Mouse (Mus musculus): Measurements from ENCODE around the gene Prkn. TPM values are rescaled to one million over a fixed set of nuclear protein-coding genes. Genes with fewer than 3 reads are reported as not detected.

Gene Prkn
- total RNA-seq, 2 experiments from 2014 or later = 16.9 to 17.7 TPM

DNA sequence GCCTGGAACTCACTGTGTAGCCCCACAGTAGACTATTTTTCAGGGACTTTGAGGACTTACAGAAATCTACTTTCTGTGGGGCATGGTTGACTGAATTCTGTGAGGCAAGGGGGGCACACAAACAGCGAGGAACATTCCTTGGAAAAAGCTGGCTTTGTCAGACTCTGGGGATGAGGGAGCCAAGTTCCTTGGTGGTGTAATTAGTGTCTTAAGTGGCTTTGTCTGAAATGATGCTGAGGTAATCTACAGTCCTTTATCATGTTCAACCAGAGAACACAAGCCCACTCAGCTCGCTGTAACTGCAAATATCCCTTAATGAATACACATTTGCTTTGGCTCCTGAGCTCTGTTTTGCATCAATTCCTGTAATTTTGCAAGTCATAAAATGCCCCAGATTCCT is 888.1 kb downstream of the Prkn start:
- no peak for DNase-seq (ENCODE audit: low spot score in 2 of 2)

DNA sequence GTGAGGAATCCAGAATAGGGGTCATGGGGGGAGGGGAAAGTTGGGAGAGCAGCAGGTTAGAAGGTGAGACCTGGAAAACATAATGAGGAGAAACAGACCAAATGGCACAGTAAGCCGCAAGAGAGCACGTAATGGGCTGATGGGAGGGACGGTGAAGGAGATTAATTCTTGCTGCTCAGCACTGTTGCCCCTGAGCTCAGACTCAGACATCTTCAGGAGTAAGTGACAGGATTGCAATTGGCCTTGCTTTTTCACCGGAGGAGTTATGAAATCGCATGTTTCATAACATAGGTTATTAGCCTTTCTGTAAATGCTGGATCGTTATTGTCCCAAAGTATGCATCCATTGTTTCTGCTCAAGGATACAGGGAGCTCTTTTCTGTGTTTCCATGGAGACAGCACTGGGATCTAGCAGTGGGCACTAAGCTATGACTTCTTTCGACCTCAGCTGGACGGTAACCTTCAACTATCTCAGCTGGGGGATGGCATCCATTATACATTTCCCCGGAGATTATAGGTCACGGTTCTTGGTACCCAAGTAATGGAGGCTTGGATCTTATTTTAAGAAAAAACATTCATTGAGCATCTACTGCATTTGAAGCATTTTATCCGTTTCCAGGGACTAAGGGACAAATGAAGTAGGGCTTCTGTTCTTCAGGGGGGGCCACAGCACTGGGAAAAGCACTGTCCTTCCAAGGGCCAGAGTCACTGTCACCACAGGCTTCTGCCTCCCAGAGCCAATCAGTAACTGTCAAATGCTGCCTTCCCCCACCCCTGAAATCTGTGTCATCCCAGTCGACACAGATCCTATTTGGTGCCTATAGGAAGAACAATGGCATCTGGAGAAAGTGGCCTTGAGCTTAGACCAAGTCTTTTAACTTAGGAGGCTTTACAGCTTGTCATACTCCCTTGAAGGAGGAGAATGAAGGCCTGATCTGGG is 890.7 kb downstream of the Prkn start:
- DNase-seq (ENCODE audit: low spot score in 2 of 2) = no peak

DNA sequence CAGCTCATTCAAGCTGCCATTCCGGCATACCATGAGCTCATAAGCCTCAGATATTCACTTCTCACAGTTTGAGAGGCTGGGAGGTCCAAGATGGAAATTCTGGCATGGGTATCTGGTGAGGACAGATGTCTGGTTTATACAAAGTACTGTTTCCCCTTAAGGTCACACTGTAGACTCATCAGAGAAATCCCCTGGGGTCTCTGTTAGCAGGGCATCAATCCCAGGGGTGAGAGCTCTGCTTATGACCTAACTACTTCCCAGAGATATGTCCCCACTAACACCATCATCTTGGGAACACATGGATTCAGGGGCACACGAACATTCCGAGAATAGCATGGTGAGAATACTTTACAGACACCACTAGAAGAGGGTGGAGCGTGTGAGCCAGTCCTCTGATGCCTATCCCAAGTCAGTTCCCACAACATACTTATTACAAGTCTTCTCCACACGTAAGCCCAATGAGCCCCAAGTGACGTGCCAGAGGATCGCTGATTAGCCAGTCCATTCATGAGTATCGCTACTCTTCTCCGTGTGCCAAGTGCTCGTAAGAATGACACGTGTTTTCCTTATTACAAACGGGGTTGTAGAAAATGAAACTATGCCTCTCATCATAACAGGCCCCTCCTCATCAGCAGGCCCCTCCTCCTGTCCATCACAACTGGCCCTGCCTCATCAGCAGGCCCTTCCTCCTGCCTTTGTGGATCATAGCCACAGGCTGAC is 895.1 kb downstream of the Prkn start:
- DNase-seq (ENCODE audit: low spot score in 2 of 2) = no peak

DNA sequence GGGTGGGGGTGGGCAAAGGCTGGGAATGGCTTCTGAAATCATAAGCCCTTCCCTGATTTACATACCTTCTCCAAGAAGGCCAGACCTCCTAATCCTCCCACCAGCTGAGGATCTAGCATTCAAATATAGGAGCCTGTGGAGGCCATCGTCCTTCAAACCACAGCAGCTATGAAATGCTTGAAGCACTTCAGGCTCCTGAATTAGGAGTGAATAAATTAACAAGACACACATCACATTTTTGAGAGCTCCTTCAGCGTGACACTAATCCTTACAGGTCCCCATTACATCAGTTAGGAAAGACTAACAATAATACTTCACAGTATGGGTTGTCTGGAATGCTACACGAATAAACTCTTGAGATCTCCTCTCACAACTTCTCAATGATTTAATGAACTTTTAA is 896.3 kb downstream of the Prkn start:
- DNase-seq (ENCODE audit: low spot score in 2 of 2) = no peak

DNA sequence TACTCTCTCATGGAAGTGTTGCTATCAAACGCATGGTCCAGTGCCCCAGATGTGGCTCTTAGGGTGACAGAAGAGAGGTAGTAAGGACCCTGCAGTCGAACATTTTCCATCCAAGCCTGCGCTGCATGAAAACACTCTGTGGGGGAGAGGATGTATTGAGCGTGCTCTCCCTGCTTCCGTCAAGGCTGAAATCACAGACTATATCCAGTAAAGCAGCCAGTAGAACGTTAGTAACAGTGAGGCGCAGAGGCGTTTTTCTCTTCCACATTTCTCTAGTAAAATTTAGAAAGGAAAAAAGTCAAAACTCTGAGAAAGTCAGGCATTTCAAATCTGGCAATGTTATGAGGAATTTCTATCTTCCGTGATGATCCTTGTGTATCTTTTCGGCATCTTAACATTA is 897.7 kb downstream of the Prkn start:
- no peak for DNase-seq (ENCODE audit: low spot score in 2 of 2)

DNA sequence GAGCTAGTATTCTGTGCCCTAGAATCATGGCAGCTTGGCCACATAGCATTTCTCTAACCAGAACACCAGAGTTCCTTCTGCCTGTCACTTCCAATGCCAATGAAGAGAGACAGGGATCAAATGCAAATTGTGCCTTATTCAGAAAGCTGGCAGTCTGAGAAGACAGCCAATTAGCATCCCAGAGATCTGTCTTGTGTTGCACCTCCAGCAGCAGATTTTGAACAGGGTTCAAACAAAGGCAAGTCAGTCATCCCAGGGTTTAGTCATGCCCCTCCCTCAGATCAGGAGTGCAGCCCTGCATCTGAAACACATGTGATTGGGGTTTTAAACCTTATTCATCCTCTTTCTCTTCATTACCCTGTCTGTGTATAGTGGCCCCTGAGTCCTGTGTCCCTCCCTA is 900.5 kb downstream of the Prkn start:
- no peak for DNase-seq (ENCODE audit: low spot score in 2 of 2)

DNA sequence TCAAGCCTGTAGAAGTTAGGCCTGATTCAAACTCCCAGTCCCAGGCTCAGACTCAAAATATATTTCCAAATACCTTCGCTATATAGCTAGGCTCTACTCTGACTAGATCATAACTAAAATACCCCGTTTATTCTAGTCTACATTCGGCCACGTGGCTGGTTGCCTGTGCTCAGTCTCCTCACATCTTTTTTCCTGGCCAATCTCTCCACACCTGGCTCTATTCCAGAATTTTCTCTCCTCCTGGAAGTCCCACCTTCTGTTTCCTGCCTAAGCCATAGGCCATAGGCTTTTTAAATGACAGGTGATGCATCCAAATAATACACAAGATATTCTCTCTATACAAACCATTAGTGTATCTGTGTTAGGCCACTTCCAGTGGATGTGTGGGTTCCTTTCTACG is 901.0 kb downstream of the Prkn start:
- DNase-seq (ENCODE audit: low spot score in 2 of 2) = no peak

DNA sequence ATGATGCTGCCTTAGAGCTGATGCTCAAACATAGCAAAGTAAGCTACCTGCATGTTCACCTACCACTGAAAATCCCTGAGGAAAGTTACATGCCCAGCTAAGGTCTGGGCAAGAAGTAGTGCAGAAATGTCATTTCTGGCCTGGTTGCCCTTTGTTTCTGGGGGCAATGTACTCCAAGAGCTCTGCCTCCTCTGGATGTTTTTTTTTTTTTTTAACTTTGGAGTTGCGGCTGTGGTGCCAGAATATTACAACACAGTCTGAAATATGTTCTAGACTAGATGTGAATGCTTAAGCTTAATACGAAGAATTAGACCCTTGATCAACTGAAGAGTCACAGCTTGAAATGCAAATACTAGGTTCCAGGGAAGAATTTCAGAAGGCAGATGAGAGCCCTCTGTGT is 911.1 kb downstream of the Prkn start:
- DNase-seq (ENCODE audit: low spot score in 2 of 2) = no peak

DNA sequence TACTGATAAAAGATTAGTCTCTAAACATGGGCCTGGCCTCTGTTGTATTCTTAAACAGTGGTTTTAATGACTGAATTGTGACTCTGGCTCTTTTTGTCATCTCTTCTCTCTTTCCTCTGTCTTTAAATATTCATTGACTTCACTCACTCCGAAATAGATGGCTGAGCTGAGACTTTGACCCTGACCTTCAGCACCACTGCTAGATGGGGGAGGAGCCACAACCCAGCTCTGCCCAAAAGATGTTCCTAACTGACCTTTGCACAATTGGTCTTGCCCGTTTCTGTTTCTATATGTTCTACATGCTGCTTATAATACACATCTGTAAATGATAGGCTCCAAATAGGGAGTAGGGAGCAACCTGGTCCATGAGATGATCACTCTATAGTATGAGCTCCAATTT is 912.5 kb downstream of the Prkn start:
- no peak for DNase-seq (ENCODE audit: low spot score in 2 of 2)

DNA sequence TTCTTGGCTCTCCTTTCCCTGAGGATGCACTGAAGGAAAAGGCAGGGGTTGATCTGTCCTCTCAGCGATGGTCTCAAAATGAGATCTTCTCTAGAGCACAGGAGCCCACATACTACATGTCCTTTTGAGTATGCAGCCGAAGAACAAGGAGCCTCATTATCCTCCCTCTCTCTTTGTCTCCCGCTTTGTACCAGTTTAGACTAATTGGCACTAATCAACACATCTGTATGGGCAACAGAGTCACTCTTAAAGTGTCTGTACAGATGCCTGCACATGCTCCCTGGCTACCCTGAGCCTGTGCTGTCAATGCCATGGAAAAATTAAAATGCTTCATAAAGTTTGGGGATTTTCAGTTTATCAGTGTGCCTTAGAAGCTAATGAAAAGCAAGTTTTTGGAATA is 924.9 kb downstream of the Prkn start:
- no peak for DNase-seq (ENCODE audit: low spot score in 2 of 2)

DNA sequence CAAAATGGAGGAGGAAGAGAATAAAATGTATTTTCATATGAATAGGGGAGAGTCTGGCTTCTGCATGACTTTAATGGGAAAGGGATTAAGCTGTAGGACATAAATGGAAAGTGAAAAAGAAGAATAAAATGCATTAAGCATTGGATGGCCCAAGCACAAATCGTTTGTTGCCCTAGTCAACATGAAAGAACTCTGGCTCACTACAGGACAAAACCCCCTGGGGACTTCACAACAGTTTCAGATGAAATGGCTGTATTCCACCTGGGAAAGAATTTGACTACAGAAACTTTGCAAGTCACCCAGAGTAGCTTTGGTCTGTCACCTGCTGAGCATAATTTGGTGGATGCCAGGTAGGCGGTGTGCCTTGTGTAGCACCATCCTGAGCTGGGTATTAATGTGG is 925.4 kb downstream of the Prkn start:
- no peak for DNase-seq (ENCODE audit: low spot score in 2 of 2)

DNA sequence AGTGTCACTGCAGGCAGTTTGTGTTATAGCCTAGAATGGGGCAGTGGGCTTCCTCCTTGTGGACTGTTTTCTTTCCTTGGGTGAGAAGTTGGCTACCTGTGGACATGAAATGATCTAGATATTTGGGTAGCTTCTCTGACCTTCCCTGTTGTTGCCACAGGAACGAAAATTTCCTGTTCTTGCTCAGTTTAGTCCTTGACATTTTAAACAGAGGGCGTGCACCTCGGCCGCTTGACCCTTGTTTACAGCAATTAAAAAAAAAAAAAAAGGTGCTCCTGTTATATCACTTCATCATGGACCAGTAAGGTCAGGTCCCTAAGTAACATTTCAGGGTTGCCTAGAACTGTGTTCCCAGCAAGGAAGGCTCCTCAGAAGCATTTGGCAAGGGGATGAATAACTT is 927.1 kb downstream of the Prkn start:
- no peak for DNase-seq (ENCODE audit: low spot score in 2 of 2)

DNA sequence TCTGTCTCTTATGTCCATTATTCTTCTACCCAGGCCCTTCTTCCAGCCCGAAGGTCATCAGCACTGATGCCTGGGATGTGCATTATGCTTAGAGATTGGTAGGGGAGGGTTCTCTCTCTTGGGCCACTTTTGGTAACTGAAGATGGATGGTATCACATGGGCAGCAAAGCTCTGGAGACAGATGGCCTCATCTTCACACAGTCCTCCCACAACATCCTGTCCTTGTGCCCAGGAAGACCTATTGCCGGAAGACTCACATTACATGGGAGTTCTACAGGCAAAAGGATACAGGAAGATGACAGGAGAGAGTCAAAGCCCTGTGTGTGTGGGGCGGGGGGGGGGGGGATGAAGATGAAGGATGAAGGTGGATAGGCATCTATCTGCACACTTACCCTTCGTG is 928.2 kb downstream of the Prkn start:
- no peak for DNase-seq (ENCODE audit: low spot score in 2 of 2)

DNA sequence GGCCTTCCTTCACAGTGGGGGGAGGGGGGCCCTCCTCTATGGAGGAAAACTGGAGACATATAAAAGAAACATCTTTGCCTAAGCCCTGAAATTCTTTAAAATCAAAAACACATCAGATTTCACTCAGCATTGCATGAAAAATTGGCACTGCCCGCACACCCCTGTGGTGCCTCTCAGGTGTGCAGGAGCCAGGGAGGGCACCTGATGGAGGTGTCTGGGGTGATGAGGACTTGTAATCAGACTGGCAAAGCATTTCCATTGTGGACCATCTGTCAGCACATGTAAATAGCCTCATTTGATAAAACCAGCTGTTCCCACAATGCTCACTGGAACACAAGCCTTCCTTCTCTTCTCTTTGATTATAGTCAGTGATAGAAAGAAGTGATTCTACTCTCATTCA is 928.8 kb downstream of the Prkn start:
- no peak for DNase-seq (ENCODE audit: low spot score in 2 of 2)

DNA sequence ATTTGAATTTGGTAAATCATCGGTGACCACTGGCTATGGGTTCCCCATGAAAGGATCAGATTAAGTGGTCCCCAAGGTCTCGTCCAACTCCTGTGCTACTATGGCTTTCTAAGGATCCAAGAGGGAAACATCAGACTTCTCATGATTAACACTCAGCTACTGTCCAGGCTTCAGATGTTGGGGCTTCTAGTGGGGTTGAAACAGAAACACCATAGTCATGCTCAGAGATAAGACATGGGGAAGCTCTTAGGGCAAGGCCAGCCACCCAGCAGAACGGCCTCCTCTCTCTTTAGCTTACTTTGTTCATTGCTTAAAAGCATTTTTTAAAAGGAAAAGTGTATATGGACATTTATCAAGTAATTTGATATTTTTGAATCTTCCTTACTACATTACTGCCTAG is 929.3 kb downstream of the Prkn start:
- DNase-seq (ENCODE audit: low spot score in 2 of 2) = no peak

DNA sequence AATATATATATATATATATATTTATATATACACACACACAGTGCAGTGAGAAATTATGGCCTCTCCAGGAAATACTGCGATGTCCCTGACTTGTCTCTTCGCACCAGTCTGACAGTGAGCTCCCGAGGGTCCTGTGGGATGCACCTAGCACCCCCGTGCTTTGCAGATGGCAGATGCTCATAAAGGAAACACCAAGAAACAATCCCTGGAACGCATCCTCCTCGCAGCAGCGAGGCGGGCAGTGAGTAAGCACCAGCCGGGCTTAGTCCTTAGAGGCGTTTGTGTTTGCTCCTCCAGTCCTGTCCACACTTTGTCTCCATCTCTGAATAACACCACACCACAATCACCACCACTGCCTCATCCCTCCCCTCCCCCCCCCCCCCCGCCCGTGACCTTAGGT is 939.4 kb downstream of the Prkn start:
- no peak for DNase-seq (ENCODE audit: low spot score in 2 of 2)

DNA sequence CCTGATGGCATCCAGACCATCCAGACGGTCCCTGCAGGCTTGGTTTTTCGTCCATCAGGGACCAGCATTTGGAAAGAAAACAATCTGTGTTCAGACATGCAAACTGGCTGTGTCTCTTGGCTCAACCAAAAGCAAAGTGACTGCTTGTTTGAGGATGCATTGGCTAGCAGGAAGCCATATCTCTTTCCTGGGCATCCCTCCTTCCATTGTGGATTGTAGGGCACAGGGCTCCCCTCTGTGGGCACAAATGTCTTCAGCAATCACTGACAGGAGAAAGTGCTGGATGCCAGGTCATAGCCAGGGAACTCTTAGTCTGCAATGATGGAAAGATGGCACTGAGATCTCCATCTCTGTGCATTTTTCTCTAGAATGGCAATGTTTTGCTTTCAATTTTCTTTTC is 939.8 kb downstream of the Prkn start:
- no peak for DNase-seq (ENCODE audit: low spot score in 2 of 2)

DNA sequence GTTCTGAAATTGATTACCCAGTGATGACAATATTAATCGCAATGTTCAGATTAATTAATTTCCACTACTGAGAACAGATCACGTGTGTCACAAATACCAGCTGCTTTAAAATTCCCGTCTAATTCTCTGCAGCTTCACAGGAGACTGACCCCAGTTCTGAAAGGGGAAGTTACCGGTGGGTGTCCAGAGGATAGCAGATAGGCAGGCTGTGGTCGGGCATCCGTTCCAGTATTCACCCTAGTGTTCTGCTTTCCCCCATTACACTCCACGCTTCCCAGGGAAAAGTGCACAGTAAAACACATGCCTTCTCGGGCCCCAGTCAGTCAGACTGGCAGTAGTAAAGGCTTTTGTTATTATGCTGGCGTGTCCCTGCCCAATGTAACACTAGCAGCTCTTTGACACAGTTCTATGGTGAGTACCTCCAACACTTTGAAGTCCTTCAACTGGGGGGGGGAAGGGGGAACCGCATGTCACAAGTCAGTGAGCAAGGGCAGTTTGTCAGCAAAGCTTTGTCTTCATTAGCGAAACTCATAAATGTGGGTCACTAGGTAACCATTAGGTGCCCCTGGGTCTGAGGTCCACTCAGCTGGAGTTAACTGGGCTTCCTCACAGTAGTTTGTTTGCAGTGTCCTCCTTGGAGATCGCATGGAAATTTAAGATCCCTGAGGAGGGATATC is 940.8 kb downstream of the Prkn start:
- DNase-seq (ENCODE audit: low spot score in 2 of 2) = no peak

DNA sequence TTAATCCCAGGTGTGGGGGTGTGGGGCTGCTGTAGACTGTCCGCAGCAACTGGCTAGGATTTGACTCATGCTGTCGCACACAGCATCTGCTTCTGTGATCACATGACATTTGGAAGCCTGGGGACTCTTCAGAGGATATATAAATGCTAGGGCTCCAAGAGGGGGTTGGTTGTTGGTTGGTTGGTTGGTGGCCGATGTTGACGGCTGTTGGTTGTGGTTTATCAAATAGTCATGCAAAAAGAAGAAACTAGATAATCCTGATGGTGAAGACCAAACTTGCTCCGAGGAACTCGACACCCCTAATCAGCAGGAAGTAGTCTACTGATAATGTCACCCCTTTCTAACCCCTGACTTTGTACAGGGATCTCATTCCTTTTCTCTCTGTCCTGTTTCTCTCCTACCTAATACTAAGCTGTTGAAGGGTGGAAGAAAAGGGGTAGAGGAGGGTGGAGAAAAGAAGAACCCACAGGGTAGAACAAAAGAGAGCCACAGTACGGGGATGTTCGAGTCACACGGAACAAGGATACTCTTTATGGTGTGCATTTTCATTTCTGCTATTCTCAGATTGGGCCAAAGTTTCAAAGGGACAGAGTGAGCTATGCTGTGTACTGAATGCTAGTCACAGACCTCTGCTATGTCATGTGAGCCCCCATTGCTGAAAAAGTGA is 948.2 kb downstream of the Prkn start:
- no peak for DNase-seq (ENCODE audit: low spot score in 2 of 2)

DNA sequence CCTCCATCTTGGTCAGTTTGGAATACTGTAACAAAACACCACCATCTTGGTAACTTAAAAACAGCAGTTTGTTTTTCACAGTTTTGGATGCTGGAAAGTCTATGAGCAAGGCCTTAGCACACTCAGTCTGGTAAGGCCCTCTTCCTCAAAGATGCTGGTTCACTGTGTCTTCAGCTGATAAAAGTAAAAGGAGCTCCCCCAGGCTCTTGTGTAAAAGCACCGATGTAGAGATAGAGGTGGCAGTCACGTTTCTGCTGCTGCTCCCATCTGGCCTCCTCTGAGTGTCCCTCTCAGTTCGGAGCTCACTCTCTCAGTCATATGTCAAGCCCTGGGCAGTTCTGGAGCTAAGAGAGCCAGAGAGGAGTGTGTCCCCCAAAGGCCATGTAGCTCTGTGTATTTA is 955.8 kb downstream of the Prkn start:
- DNase-seq (ENCODE audit: low spot score in 2 of 2) = no peak

DNA sequence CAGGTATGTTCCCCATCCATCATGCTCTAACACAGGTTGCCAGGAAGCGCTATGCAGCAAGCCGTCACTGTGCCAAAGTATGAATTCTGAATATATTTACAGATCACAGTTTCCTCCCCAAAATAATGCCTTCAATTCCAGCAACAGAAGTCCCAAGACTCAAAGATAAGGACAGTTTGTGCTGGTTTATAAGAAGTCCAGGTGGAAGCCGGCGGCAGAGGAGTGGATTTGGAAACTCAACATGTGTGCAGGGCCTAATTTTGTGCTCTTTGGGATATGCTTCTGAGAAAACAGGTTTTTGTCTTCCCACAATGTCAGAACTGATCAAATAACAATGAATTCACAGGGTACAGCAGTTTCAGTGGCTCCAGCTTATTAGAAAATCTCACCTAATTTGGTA is 961.0 kb downstream of the Prkn start:
- no peak for DNase-seq (ENCODE audit: low spot score in 2 of 2)

DNA sequence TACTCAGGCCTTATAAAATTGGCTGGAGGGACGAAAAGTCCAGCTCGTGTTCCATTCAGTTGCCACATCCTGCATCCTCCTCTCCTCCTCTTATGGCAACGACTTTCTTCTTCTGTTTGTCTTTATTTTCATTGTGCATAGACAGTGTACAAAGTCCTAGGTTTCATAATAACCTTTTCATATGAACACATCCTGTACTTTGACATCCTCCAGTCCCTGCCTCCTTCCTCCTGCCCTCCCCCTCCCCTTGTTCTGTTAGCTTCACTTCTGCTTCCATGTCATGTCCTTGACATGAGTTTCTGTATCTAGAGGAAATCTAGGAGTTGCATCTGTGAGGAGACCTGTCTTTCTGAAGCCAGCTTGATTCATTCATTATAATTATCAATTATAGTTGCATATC is 967.1 kb downstream of the Prkn start:
- no peak for DNase-seq (ENCODE audit: low spot score in 2 of 2)
